ENCODE assay signal across 8 mouse cellular contexts in the genomic region with DNA sequence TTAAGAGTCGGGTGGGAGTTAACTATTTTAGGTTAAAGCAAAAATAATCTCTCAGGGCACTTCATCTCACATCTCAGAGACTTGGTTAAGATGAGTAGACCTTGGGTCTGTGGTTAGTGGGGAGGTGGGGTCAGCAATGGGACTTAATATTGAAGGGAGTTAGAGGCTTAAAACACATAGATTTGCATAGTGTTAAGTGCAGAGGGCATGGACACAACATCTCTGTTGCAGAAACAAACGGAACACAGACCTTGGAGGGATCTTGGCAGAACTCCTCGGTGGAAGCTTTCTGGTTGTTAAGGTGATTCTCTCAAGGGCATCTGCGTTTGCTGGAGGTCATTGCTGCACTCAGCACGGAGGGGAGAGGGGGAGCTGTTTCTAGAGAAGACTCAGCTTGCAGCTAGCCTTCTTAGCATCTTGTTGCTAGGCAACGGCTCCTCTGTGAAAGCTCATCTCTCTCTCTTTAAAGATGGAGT. TPM values are rescaled to one million over a fixed set of nuclear protein-coding genes. Genes with fewer than 3 reads are reported as not detected.
DNase-seq lines count a peak whose midpoint lies in the region; ATAC-seq and TF ChIP-seq lines count a peak whose summit lies in the region.

No protein-coding gene starts in this region.

- no peak for TF ChIP-seq EP300 in heart, postnatal 0 days (IDR thresholded peaks at IDR 0.05; ENCODE audit: low read depth)

- no peak overlapping the region for H3K27ac ChIP-seq in heart, postnatal 0 days (ENCODE audit: low read depth)

- H3K9ac ChIP-seq in heart, postnatal 0 days (replicated peaks; ENCODE audit: low read depth, low read length): no peak overlapping the region

- H3K4me2 ChIP-seq in heart, postnatal 0 days (ENCODE audit: low read depth, low read length): peak overlapping the region; percentile 70

- H3K4me1 ChIP-seq in heart, postnatal 0 days (ENCODE audit: control insufficient read depth, insufficient read depth): no peaks in the 10 kb centered on the region

- WGBS in heart, postnatal 0 days: 5% methylated on average over 6 of the region's 6 CpGs

- no peaks in the 10 kb centered on the region for H3K36me3 ChIP-seq in heart, postnatal 0 days (replicated peaks; ENCODE audit: control insufficient read depth, insufficient read depth, low read length)

- DNase-seq in thymus, postnatal 0 days (ENCODE audit: low spot score): peak; percentile 57
- no peak for DNase-seq in thymus, adult 18-20 months
- DNase-seq in embryo, embryonic 10.5 days (ENCODE audit: low spot score): peak; percentile 96
- peak; percentile 64 for DNase-seq in heart, postnatal 0 days (ENCODE audit: low spot score)
- peak; percentile 42 to 58 for DNase-seq in layer of hippocampus, postnatal 10 days (ENCODE audit: low spot score in 2 of 2)
- peak; percentile 35 for DNase-seq in lung, postnatal 36 days
- DNase-seq in right cerebral cortex, postnatal 36 days (ENCODE audit: low spot score in 2 of 2): peak; percentile 73 to 85
- DNase-seq in gastrocnemius, postnatal 25 days: no peak

- peak; percentile 24; the same call in 1 of the 2 replicates for ATAC-seq in heart, postnatal 0 days (ENCODE audit: insufficient read depth, low read depth)

- no peak for TF ChIP-seq CTCF in heart, postnatal 0 days (IDR thresholded peaks at IDR 0.05; ENCODE audit: low read depth)

- H3K4me3 ChIP-seq in heart, postnatal 0 days (ENCODE audit: low read depth, low read length): peak overlapping the region; percentile 42

- 0 out of 2 replicates have a peak, but pooled peaks cover 4% of the 10 kb centered on the region for H3K9me3 ChIP-seq in heart, postnatal 0 days (replicated peaks; ENCODE audit: control insufficient read depth, low read length)

- no peaks in the 10 kb centered on the region for H3K27me3 ChIP-seq in heart, postnatal 0 days (ENCODE audit: control insufficient read depth, insufficient read depth, low read length)

RNA-seq across cellular contexts. Expression of a gene that starts 51.0 kb away (rescaled TPM):
- not detected in 2 replicates for polyA plus RNA-seq in thymus, postnatal 0 days (2015; fragmentation: Nextera tagmentation; extraction: Ambion mirVana)
- total RNA-seq in heart, postnatal 0 days (2014; rRNA removed; ENCODE audit: low replicate concordance): not detected in 2 replicates
- 0.41 and 0.44 TPM in 2 replicates for polyA plus RNA-seq in heart, postnatal 0 days (2015; fragmentation: Nextera tagmentation; extraction: Ambion mirVana)
- 1 to 10 TPM; 2.6 to 3.5 TPM for total RNA-seq in layer of hippocampus, postnatal 10 days (2021)
- total RNA-seq in gastrocnemius, postnatal 25 days (2021): under 1 TPM; 0.38 to 0.64 TPM

Comparison
In these comparisons a context has a peak if more than half of its experiments do, and no peak if none do; other contexts are left out.
1. DNase-seq: peak in thymus, postnatal 0 days (single experiment), embryo, embryonic 10.5 days (single experiment), heart, postnatal 0 days (single experiment), layer of hippocampus, postnatal 10 days (2 of 2), lung, postnatal 36 days (single experiment) and right cerebral cortex, postnatal 36 days (2 of 2); none in thymus, adult 18-20 months (0 of 2) and gastrocnemius, postnatal 25 days (single experiment).